Mouse (Mus musculus): ENCODE results near the gene Acss1.

The Acss1 gene

DNA sequence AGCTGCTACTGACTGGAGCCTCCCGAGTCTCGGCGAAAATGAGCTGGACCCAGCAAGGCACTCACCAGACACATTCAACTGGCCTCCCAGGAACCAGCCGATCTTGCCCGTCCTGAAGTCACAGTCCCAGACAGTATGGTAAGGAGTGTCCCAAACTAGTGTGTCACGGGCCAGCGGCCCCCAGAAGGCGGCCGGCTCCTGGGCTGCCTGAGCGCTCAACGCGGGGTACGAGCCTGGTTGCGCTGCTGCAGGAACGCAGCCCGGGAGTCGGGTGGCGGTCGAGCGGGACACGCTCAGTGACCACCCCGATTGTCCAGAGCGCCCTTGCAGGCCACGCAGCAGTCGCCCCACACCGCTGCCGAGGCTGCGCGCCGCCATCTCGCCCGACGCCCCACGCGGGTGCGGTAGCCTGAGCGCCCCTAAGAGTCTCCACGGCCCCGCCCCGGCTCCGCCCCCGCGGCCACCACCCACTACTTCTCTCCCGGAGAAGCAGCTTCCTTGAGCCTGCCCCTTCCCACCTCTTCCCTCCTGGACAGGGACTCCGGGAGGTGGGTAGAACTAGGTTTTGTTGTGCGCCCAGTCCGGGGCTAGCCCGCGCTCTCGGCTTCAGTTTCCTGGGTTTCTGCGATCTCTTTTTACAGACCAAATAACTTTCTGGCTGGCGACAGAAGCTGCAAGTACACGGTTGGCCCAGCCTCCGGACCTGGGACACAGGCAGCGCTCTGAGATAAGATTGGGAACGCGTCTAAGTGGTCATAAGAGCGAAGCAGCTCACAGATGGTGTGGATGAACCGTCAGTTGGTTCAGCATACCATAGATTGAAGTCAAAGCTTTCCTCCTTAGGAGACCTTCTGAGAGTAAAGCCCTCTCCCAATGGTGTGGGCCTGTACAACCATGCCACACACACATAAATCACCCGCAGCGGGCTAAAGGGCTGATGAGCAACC, at the start of gene Acss1:
Gene Acss1 (minus strand): TSS at position 681 of the 947 bp plus-strand sequence.
- no peak for ATAC-seq (ENCODE audit: insufficient number of reproducible peaks, low FRiP score, low TSS enrichment)

DNA sequence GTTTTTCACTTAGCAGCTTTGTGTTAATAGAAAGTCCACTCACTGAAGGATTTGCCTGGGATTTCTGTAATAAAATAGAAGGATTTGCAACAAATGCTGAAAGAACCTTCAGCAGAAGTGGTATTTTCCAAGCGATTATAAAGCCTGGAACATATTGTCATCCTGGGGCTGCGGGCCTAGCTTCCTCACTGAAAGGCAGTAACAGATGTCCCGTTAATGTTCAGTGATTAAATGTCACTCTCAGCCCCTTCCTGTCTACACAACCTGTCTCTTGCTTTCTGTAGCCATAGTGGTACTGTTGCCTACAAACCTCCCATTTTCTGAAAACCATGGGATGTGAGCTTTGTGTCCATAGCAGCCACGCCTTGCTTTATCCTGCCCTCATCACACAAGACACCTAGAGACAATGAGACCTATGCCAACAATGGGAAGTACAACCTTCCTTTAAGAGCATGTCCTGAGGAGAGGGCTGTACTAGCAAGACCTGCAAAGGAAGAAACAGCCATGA, 43.9 kb upstream of the Acss1 start:
- no peak for ATAC-seq (ENCODE audit: insufficient number of reproducible peaks, low FRiP score, low TSS enrichment)

DNA sequence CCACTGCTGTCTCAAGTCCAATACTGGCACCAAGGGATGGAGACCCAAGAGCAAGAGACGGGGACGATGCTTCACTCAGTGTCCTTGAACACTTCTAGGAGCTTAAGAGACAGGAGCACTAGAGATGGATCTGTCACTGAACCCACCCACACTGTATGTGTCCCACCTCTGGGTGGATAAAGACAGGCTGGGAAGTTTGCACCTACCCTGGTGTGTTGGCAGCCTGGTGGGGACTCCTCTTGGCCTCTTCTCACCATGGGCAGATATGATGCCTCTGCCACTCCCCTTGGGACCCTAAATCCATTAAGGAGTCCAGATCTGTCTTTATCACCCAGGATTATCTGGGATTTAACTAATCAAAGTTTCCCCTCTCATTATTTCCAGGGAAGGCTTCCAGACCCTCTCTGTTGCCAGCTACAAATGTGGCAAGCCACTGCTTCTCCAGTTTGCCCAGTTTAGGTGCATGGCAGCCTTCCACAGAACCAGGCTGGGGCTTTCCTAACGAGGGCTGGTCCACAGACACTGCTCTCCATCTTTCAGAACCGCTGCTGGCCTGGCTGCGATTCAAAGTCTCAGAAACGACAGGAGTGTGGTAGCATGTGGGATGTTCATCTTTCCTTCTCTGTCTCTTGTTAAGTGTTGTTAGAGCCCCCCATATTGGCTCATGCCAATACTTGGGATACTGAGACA, 23.3 kb upstream of the Acss1 start:
- ATAC-seq (ENCODE audit: insufficient number of reproducible peaks, low FRiP score, low TSS enrichment): no peak

DNA sequence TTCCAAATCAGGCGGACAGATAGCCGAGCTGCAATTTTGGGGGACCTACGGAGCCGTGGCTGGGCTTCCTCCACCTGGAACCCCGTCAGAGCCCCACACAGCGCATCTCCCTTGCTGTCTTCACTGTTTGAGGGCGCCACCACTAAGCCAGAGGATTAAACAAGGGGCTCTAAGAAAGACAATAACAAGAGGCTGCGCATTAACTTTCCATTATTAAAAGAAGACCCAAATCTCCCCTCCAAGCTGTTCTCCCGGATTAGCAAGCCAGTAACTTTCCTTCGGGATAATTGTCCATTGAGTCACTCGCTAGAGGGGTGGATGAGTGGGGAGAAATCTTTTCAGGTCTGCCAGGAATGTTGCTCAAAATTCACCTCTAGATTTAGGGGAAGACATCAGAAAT, 21.9 kb upstream of the Acss1 start:
- no peak for ATAC-seq (ENCODE audit: insufficient number of reproducible peaks, low FRiP score, low TSS enrichment)

DNA sequence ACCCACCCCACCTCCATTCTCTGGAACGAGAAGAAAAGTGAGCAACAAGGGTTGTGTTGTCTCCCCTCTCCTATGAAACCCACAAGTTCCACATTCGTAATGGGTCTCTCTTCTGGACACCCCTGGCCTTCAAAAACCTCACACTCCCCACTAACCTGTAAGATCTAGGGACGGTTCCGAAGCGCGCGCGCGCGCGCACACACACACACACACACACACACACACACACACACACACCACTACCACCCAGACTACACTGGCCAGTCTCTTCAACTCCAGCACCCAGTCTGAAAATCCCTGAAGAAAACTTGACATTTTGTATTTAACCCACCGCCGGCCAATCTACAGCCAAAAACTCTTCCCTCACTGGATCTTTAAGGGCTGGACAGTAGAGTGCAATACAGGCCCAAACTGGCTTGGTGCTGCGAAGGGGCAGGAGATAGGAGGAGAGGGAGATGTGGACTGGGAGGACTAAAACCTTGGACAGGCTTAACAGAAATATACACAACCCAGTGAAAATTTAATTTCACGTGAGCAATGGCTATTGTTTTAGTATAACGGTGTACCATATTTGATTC, 21.0 kb upstream of the Acss1 start, which contains the start of gene Vsx1:
Gene Vsx1 (minus strand): TSS at position 138 of the 578 bp plus-strand sequence.
- ATAC-seq (ENCODE audit: insufficient number of reproducible peaks, low FRiP score, low TSS enrichment): no peak

DNA sequence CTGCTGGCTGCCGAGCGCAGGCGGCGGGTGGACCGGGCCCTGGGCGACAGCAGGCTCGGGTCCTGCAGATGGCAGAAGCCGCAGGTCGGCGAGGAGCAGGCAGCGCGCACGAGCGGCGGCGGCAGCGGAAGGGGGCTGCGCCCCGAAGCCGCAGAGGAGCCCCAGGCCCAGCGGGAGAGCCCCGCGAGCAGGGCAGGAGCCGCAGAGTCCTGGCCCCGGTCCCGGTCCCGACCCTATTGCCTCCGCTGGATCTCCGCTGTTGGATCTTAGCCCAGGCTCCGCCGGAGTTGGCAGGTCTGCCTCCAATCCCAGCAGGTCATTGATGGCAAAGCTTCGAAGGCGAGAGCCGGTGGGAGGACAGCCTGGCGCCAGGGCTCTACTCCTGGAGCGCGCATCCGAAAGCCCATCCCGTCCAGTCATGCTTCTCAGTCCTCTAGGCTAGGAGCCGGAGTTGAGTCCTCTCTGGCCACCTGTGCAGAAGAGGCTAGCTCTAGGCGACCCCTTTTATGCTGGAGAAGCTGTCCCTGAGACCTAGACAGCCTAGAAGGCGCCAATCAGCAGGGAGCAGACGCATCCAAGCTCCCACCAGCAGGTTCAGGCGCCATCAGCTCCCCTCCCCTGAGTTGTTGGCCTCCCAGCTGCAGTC, 20.4 kb upstream of the Acss1 start:
- ATAC-seq (ENCODE audit: insufficient number of reproducible peaks, low FRiP score, low TSS enrichment): peak; percentile 73

DNA sequence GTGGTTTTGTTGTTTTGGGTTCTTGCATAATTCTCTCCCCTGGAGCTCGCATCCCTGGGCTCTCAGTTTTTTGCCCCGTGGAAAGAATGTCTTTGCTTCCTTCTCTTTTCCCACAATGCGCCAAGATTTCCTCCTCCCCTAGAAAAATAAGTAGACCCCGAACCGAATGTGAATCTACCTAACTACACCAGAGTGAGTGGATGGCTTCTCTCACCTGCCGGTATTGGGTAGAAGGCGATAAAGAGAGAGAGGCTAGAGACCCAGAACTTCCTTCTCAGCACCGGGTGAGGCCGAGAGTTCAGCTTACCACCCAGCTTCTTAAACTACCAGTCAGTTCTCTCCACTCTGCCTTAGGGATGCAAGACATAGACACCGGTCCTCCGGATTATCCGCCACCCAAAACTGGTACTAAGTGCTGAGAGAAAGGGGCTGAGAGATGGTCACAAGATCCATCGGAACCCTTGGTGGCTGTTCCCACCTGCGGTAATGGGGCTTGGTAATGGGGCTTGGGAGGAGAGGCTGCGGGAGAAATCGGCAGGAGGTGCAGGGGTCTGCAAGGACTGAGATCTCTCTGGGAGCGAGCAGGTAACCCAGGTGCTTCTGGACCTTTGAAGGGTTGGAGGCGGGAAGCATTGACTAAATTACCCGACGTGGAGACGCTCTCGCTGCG, 19.7 kb upstream of the Acss1 start:
- ATAC-seq (ENCODE audit: insufficient number of reproducible peaks, low FRiP score, low TSS enrichment): no peak

DNA sequence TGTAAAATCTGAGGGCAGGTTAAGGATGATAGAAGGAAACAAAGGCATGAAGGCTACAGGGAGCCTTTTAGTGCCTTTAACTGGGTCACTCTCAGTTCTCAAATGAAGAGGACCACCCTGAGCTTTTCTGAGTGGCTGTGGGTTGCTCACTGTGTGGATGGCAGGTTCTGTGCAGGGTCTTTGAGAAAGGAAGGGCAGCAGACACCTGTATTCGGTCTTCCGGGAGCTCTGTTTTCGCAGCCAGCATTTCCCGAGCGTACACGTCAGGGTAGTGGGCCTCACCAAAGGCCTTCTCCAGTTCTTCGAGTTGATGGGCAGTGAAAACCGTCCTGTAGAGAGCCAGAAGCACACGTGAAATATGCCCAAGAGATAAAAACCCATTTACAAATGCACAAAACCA, 17.1 kb upstream of the Acss1 start:
- ATAC-seq (ENCODE audit: insufficient number of reproducible peaks, low FRiP score, low TSS enrichment): no peak

DNA sequence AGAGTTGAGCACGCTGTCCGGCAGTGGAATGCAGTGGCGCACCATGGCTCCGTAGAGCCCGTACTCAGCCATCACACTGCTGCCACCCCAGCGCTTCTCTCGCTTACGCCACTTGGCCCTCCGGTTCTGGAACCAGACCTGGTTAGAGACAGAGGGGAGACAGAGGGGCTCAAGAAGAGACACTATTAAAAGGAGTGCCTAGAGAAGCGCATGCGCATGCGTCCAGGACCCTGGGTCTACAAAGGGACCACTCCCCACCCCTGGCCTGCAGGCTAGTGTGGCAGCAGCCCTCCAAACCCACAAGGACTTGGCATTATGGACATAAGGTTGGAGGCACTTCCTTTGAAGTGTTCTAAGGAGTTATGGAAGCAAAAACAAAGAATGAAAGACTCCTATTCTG, 16.2 kb upstream of the Acss1 start:
- no peak for ATAC-seq (ENCODE audit: insufficient number of reproducible peaks, low FRiP score, low TSS enrichment)

DNA sequence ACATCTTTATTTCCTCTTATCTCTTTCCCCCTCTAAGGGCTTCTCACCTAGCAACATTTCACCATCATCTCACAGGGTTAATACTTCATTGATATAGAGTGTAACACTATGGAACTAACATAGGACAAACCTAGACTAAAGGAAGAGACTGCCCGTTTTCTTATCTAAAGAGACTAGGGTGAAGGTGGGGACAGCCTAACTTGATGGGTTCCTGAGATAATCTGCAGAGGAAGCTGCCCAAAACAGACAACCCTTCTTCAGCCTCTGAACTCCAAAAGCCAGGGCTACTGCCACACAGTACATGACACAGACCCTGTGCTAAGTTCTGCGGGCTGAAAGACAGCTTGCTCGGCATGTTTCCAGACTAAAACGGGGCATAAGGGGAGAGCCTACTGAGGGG, 13.3 kb upstream of the Acss1 start:
- no peak for ATAC-seq (ENCODE audit: insufficient number of reproducible peaks, low FRiP score, low TSS enrichment)

DNA sequence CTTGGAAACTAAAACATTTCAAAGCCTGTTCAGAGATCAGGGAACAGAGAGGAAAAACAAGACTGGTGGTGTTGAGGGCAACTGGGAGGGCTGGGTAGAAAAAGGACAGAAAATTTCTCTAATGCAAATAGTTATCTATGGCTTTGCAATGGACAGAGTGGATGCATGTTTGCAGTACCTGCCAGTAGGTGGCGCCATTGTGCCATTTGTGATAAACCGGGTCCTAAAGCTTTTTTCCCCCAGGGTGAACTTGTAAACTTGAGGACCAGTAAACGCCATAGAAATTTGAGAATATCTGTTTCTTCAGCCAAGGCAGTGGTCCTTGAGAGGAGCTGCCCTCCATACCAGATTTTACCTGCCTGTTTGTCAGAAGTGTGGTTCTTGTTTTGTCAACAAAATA, 10.1 kb upstream of the Acss1 start:
- no peak for ATAC-seq (ENCODE audit: insufficient number of reproducible peaks, low FRiP score, low TSS enrichment)

DNA sequence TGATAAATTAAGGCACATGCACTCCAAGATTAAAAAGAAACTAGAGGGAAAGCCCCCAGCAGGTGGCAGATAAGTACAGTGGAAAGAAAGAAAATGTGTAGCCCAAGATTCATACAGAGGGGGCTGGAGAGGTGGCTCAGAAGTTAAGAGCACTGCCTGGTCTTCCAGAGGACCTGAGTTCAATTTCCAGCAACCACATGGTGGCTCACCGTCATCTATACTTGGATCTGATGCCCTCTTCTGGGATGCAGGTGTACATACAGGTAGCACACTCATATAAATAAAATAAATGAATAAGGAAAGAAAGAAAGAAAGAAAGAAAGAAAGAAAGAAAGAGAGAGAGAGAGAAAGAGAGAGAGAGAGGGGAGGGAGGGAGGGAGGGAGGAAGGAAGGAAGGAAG, 7.2 kb upstream of the Acss1 start:
- no peak for ATAC-seq (ENCODE audit: insufficient number of reproducible peaks, low FRiP score, low TSS enrichment)

DNA sequence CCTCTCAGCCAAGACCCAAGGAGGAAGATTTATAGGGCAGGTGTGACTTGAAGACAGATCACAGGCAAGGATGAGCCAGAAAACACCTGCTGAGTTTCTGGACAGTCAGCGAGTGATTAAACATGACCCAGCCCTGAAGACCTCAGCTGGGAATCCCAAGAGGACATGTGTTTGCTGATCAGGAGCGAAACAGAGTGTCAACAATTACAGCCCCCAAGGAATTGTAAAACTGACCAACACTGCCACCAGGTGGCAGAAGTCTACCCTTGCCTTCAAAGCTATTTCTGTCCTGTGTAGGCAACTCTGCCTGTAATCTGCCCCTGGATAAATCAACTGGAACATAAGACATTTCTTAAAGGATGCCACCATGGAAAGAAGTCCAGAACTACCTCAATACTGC, 6.6 kb upstream of the Acss1 start:
- ATAC-seq (ENCODE audit: insufficient number of reproducible peaks, low FRiP score, low TSS enrichment): peak; percentile 43

DNA sequence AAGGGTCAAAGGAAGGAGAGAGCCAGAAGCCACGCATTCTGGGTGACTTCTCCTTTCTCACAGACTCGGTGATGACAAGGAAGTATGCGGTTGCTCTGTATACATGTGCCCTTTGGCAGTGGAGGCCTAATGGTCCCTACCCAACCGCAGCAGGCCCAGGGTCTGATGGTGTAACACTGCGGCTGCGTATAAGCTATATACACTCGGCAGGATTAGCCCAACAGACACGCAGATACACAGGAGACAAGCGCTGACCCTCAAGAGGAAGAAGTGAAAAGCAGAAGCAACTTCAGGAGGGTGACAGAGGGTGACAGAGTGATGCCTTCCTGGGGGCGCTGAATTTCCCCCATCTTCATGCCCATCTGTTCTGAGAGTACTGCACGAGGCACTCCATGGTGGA, 5.6 kb upstream of the Acss1 start:
- no peak for ATAC-seq (ENCODE audit: insufficient number of reproducible peaks, low FRiP score, low TSS enrichment)

DNA sequence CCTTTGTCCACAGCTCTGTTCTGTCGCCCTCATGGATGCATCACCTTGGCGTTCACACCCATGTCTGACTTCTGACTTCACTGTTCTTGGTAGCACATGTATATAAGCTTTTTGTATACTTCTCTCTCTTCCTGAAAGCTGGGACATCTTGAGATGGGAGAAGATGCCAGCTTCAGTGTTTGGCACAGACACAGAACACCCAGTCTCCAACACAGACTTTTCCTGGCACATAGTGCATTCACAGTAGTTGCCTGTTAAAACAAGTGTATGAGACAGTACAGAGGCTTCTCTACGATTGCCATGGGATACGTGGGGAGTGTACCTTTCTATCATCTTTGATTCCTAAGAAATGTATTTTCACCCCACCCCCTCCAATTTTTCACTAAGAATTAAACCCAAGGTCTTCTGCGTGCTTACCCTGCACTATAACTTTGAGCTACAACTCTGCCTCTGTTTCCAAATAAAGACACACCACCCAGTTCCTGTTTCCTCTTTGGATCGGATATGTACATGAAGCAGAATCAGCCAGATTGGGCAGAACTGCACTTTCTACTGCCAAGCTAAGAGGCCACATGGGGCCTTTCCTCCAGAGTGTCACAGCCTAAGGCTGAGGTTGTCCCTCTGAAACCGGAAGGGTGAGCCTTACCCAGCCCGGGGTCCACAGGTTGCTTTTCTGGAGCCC, 3.5 kb upstream of the Acss1 start:
- no peak for ATAC-seq (ENCODE audit: insufficient number of reproducible peaks, low FRiP score, low TSS enrichment)

DNA sequence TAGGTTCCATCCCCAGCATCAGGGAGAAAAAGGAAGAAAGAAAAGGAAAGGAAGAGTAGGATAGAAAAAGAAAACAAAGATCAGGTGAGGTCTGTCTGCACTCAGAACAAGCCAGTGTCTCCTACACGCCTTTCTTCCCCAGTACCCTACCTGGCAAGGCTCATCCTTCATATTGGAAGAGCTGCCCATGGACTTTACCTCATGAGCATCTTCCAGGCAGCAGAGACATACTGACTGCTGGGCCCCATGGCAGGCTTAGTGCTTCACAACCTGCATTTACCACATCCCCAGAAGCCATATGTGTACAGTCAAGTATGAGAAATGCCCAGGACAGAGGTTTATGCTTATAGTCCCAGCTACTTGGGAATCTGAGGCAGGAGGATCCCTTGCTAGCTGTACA, 2.6 kb upstream of the Acss1 start:
- no peak for ATAC-seq (ENCODE audit: insufficient number of reproducible peaks, low FRiP score, low TSS enrichment)

DNA sequence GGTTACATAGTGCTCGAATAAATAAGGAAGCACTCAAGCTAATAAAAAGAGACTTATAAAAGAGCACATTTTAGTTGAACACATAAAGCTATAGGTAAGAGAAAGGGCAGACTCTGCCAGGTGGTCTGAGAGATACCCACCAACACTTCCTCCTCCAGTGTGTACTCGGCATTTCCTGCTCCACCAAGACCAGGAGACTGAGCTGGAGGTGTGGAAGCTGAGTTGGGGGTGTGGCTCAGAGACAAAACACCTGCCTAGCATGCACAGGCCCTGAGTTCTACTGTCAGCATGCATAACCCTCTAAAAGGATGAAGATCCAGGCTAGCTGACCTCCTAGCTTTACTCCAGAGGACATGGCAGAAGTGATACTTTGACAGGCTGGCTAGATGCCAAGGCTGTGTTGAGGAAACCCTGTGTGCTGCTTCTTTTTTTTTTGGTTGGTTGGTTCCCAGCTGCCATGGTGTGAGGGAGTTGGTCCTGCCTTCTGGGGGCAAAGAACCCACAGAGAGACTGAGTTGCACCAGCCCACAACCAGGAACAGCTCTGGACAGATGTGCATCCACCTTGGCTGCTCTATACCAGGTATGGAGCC, 1.2 kb upstream of the Acss1 start:
- no peak for ATAC-seq (ENCODE audit: insufficient number of reproducible peaks, low FRiP score, low TSS enrichment)

DNA sequence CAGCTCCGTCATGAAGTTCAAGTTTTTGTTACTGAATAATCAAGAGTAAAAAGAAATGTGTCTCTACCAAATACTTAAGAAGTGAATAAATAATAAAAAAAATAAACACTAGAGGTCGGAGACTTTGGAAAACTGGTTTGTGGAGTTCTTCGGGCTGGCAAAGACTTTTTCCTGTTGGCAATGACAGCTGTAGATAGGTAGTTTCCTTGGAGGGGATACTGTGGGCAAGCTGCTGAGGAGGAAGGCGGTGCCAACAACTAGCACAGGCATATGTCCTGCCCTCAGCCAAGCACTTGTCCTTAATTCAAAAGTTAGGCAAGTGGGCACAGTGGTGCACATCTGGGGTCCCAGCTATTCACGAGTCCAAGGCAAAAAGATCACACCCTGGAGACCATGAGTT, 656 bp upstream of the Acss1 start:
- ATAC-seq (ENCODE audit: insufficient number of reproducible peaks, low FRiP score, low TSS enrichment): no peak

Data from cerebellum, adult (tissue).